Mouse (Mus musculus): ENCODE measurements around the gene Lsm14b. TPM values are rescaled to one million over a fixed set of nuclear protein-coding genes. Genes with fewer than 3 reads are reported as not detected.

Lsm14b gene
- total and polyA plus RNA-seq, 2 experiments from 2014 or later = 23.6 to 118 TPM

DNA sequence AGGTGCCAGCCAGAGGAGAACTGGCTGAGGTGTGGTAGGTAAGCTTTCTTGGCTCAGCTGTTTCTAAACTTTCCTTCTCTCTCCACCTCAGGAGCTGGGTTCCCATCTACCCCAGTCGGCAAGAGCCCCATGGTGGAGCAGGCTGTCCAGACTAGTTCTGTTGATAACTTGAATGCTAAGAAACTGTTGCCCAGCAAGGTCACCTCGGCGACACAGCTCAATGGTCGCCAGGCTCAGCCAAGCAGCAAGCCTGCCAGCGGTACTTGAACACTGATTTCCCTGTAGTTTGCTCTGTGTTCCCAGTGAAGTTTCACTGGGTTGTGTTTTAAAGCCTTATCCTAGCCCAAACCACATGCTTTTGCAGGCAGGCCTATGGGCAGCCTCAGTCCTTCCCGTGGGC is 6.5 kb downstream of the Lsm14b start:
- no peak overlapping the region for H3K27ac ChIP-seq (ENCODE audit: low read depth, low read length)
- H3K9me3 ChIP-seq (ENCODE audit: low read length) = no peaks in the 10 kb centered on the region
- peaks cover 13% of the 10 kb centered on the region; the same call in 1 of the 2 replicates for H3K4me1 ChIP-seq (ENCODE audit: insufficient read depth, low read length)
- ATAC-seq (ENCODE audit: low FRiP score) = no peak
- no peak for TF ChIP-seq CTCF (IDR thresholded peaks at IDR 0.05)
- no peak overlapping the region for H3K4me3 ChIP-seq (ENCODE audit: low read depth, low read length)
- H3K27me3 ChIP-seq (ENCODE audit: insufficient read depth, low read length) = no peaks in the 10 kb centered on the region
- DNase-seq (ENCODE audit: low spot score) = no peak
- no peak overlapping the region for H3K4me2 ChIP-seq (ENCODE audit: low read depth, low read length, poor library complexity, severe bottlenecking)
- WGBS = 82% methylated on average over 6 of the region's 6 CpGs
- H3K9ac ChIP-seq (replicated peaks; ENCODE audit: low read length, poor library complexity, severe bottlenecking) = no peak overlapping the region
- H3K36me3 ChIP-seq (ENCODE audit: insufficient read depth, low read length) = peaks cover 62% of the 10 kb centered on the region

GRCm38 (mm10) chr2:180032925-180033324 is 8.1 kb downstream of the Lsm14b start:
- no peak overlapping the region for H3K4me3 ChIP-seq (ENCODE audit: low read depth, low read length)

DNA sequence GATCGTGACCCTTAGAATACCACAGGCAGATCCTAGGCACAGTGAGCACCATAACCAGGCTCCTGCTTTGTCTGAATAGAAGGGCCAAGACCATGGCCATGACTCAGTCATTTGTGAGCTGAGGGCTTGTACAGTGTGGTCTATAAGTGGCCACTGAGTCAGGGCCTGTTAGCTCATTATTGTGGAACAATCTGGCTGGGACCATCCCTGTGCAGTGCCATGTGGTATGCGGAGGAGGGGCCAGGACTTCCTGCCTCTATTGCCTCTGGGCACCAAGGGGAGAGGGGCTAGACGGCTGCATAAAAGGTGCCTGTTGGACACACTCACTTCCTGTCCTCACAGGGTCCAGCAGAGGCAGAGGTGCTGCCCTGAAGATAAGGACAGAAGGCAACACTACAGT is 9.2 kb downstream of the Lsm14b start:
- peaks cover 75% of the 10 kb centered on the region for H3K36me3 ChIP-seq (ENCODE audit: insufficient read depth, low read length)
- no peak overlapping the region for H3K27ac ChIP-seq (ENCODE audit: low read depth, low read length)
- H3K9ac ChIP-seq (replicated peaks; ENCODE audit: low read length, poor library complexity, severe bottlenecking) = no peak overlapping the region
- ATAC-seq (ENCODE audit: low FRiP score) (no peak), DNase-seq (ENCODE audit: low spot score) (no peak)
- no peaks in the 10 kb centered on the region for H3K27me3 ChIP-seq (ENCODE audit: insufficient read depth, low read length)
- TF ChIP-seq CTCF (IDR thresholded peaks at IDR 0.05) = no peak
- H3K4me2 ChIP-seq (ENCODE audit: low read depth, low read length, poor library complexity, severe bottlenecking) = no peak overlapping the region
- 70% methylated on average over 3 of the region's 3 CpGs for WGBS
- no peaks in the 10 kb centered on the region for H3K9me3 ChIP-seq (ENCODE audit: low read length)
- no peaks in the 10 kb centered on the region for H3K4me1 ChIP-seq (ENCODE audit: insufficient read depth, low read length)
- H3K4me3 ChIP-seq (ENCODE audit: low read depth, low read length) = no peak overlapping the region

More at GRCm38 (mm10) chr2:180032925-180033324, 8.1 kb downstream of the Lsm14b start:
- H3K36me3 ChIP-seq (ENCODE audit: insufficient read depth, low read length) = peaks cover 74% of the 10 kb centered on the region
- DNase-seq (ENCODE audit: low spot score) (no peak), ATAC-seq (ENCODE audit: low FRiP score) (no peak)
- no peak for TF ChIP-seq CTCF (IDR thresholded peaks at IDR 0.05)
- no peaks in the 10 kb centered on the region for H3K4me1 ChIP-seq (ENCODE audit: insufficient read depth, low read length)
- WGBS = 84% methylated on average over 3 of the region's 3 CpGs
- no peak overlapping the region for H3K27ac ChIP-seq (ENCODE audit: low read depth, low read length)
- H3K9ac ChIP-seq (replicated peaks; ENCODE audit: low read length, poor library complexity, severe bottlenecking) = no peak overlapping the region
- H3K9me3 ChIP-seq (ENCODE audit: low read length) = no peaks in the 10 kb centered on the region
- H3K4me2 ChIP-seq (ENCODE audit: low read depth, low read length, poor library complexity, severe bottlenecking) = no peak overlapping the region
- H3K27me3 ChIP-seq (ENCODE audit: insufficient read depth, low read length) = no peaks in the 10 kb centered on the region

DNA sequence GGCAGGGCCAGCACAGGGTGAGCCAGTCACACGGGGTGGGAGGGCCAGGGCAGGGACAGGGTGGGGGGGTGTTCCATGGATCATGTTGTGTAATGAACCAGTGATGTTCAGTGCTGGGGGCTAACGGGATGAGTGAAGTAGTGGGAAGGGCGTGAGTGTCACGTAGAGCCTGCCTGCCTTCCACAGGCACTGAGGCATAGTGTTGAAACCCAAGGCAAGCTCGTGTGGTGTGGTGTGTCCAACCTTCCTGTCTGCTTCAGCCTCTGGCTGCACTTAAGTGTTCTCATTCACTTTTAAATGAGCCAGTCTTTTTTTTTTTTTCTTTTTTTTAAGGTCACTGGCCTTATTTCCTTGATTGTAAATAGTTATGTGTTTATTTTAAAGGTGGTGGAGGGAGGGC is 10.0 kb downstream of the Lsm14b start:
- Histone ChIP-seq H3K4me3 (ENCODE audit: low read depth, low read length) (no peak overlapping the region), H3K36me3 (ENCODE audit: insufficient read depth, low read length) (peaks cover 69% of the 10 kb centered on the region), H3K9ac (replicated peaks; ENCODE audit: low read length, poor library complexity, severe bottlenecking) (no peak overlapping the region), H3K4me1 (ENCODE audit: insufficient read depth, low read length) (0 out of 2 replicates have a peak, but pooled peaks cover 2% of the 10 kb centered on the region), H3K27me3 (ENCODE audit: insufficient read depth, low read length) (no peaks in the 10 kb centered on the region), H3K9me3 (ENCODE audit: low read length) (no peaks in the 10 kb centered on the region), H3K4me2 (ENCODE audit: low read depth, low read length, poor library complexity, severe bottlenecking) (no peak overlapping the region), H3K27ac (ENCODE audit: low read depth, low read length) (no peak overlapping the region)
- 87% methylated on average over 5 of the region's 5 CpGs for WGBS
- DNase-seq (ENCODE audit: low spot score) (no peak), ATAC-seq (ENCODE audit: low FRiP score) (no peak)
- no peak for TF ChIP-seq CTCF (IDR thresholded peaks at IDR 0.05)

GRCm38 (mm10) chr2:180040406-180040805 is 15.6 kb downstream of the Lsm14b start:
- no peak for ATAC-seq (ENCODE audit: low FRiP score)
- WGBS = 64% methylated on average over 6 of the region's 6 CpGs
- H3K27ac ChIP-seq (ENCODE audit: low read depth, low read length) = no peak overlapping the region
- peak overlapping the region; percentile 59 for H3K4me2 ChIP-seq (ENCODE audit: low read depth, low read length, poor library complexity, severe bottlenecking)
- H3K9me3 ChIP-seq (ENCODE audit: low read length) = no peaks in the 10 kb centered on the region
- TF ChIP-seq CTCF (IDR thresholded peaks at IDR 0.05) = no peak
- no peak for DNase-seq (ENCODE audit: low spot score)
- peaks cover 16% of the 10 kb centered on the region for H3K4me1 ChIP-seq (ENCODE audit: insufficient read depth, low read length)
- no peaks in the 10 kb centered on the region for H3K27me3 ChIP-seq (ENCODE audit: insufficient read depth, low read length)
- peak overlapping the region; percentile 98; the same call in 1 of the 2 replicates for H3K4me3 ChIP-seq (ENCODE audit: low read depth, low read length)
- H3K9ac ChIP-seq (replicated peaks; ENCODE audit: low read length, poor library complexity, severe bottlenecking) = no peak overlapping the region
- H3K36me3 ChIP-seq (ENCODE audit: insufficient read depth, low read length) = peaks cover 28% of the 10 kb centered on the region

DNA sequence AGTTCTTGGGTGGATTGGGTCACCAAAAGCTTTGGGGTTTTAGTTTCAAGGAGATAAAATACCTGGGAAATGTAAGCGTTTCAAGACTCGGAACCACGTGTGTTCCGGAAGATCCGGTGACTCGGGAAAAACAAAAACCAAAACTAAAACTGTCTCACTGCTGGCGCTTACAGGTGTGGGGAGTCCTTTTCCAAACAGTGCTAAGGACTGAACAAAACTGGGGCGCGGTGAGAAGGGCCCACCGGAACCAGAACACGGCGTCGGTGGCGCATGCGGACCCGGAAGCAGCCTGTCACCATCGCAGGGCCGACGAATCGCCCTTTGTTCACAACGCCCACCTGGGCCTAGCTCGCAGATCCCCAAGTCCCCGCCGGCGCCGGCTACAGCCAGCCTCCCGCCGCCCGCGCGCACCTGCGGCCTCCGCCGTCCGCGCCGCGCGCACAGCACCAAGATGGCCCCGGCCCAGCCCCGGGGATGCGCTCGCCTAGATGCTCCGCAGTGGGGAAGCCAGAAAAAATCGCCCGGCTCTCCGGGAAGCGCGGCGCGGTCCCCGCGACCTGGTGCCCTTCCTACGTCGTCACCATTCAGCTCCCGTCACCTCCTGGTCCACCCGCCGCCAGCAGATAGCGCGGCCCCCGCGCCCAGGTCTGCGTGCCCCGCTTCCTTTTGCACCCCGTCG is 16.9 kb downstream of the Lsm14b start:
- H3K27ac ChIP-seq (ENCODE audit: low read depth, low read length) = peak overlapping the region; percentile 99
- no peak for TF ChIP-seq CTCF (IDR thresholded peaks at IDR 0.05)
- DNase-seq (ENCODE audit: low spot score) (peak; percentile 58), ATAC-seq (ENCODE audit: low FRiP score) (peak; percentile 28; the same call in 1 of the 2 replicates)
- H3K4me1 ChIP-seq (ENCODE audit: insufficient read depth, low read length) = peaks cover 16% of the 10 kb centered on the region
- peak overlapping the region; percentile 98 for H3K4me3 ChIP-seq (ENCODE audit: low read depth, low read length)
- H3K36me3 ChIP-seq (ENCODE audit: insufficient read depth, low read length) = peaks cover 27% of the 10 kb centered on the region
- no peaks in the 10 kb centered on the region for H3K27me3 ChIP-seq (ENCODE audit: insufficient read depth, low read length)
- H3K9ac ChIP-seq (replicated peaks; ENCODE audit: low read length, poor library complexity, severe bottlenecking) = peak overlapping the region; percentile 92
- H3K4me2 ChIP-seq (ENCODE audit: low read depth, low read length, poor library complexity, severe bottlenecking) = peak overlapping the region; percentile 59
- no peaks in the 10 kb centered on the region for H3K9me3 ChIP-seq (ENCODE audit: low read length)
- WGBS = under 1% methylated on average over 65 of the region's 66 CpGs

Data from midbrain, postnatal 0 days (tissue).